Mouse (Mus musculus) skeletal muscle tissue, adult 2 months (tissue): ENCODE measurements around the gene Mgat3.

ENCODE experiments used
- DNase-seq: peaks from one replicate; pipeline ENCODE4 v3.0.0-alpha.2; 2012; ENCODE audit warnings: low read depth, low spot score

Mgat3 gene

GRCm38 (mm10) chr15:80175756-80176155 is 2.2 kb downstream of the Mgat3 start:
- no peak for DNase-seq

DNA sequence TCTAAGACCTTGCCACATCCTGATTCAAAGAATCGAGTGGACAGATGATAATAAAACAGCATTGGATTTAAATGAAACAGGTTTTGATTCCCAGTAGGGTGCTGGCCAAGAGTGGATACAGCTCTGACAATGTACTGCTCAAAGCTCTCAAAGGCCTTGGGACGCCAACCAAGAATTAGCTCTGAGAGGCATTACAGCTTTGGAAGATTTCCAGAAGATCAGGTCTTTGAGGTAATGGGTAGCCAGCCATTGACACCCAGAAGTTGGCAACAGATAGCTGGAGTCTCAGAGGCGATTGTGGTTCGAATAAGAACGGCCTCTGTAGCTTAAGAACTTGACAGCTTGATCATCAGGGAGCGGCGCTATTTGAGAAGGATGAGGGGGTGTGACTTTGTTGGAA is 8.0 kb downstream of the Mgat3 start:
- no peak for DNase-seq

DNA sequence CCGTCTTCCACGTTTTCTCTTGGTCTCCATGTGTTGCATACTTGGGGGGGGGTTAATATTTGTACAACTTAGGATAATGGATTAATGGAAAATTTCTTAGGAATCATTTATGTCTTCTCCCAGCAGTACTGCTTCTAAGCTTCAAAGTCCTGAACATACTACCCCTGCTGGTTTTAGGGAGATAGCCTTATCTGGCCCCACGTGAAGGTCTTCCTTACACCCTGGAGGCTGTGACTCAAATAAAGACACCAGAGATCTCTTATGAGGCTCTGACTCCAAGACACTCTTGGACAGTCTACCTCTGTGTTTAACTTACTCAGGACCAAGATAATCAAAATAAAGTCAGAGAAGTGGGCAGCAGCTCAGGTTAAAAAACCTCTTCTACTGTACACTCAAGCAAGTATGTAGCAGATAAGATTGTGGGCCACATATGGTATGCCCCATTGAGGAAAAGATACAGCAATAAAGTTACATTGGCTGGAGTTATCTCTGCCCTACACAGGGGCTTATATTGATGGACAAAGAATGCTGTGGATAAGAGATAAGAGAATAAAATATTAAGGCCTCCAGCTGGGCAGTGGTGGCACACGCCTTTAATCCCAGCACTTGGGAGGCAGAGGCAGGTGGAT is 8.7 kb downstream of the Mgat3 start:
- DNase-seq, result no peak

DNA sequence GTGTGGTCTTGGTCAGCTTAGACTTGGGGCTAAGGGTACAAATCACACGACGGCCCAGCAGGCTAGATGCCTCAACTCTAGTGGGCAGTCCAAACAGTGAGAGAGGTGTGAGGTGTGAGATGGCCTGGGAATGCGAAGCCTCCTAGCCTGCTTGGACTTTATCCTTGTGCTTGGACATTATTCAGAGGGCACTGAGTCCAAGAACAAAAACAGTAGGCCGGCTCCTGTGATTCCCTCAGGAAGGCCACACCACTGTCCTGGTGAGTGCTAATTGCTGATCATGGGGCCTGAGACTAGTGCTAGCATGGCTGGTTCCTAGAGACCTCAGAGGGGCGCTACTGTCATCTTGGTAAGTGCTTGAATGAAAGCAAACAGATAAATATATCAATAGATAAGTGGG is 15.4 kb downstream of the Mgat3 start:
- DNase-seq, result no peak

DNA sequence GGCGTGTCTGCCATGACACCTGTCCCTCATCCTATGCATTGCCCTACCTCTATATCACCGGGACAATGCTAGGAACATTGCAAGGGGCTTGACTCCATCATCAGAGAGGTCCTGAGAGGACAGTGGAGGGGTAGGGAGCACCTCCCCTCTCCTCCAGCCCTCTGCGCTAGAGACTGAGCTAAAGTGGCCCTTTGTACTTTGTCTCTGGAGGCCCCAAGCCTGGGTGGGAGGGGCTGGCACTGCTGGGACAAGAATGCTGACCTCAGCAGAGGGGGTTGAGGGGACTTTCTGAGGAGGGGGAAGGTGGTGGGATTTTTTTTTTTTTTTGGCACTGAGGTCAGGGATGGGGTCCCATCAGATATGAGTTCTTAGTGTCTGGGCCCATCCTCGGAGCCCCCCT is 16.6 kb downstream of the Mgat3 start:
- DNase-seq, result no peak

- DNase-seq, result no peak
Observed at GRCm38 (mm10) chr15:80191585-80192245, 18.2 kb downstream of the Mgat3 start.

DNA sequence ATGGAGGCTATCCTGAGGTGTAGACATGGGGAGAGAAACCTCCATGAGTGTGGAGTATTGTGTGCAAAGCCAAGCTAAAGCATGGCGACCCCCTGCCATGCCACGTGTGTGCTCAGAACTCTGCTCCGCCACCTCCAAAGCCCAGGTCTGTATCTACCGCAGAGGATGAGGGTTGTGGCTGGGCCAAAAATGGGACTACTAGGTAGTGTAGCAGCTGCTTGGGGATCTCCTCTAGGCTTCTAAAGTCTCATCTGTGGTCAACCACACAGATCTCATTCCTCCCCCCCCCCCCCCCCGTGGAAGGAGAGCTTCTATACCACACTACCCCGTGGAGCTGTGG is 18.7 kb downstream of the Mgat3 start:
- DNase-seq, result no peak

DNA sequence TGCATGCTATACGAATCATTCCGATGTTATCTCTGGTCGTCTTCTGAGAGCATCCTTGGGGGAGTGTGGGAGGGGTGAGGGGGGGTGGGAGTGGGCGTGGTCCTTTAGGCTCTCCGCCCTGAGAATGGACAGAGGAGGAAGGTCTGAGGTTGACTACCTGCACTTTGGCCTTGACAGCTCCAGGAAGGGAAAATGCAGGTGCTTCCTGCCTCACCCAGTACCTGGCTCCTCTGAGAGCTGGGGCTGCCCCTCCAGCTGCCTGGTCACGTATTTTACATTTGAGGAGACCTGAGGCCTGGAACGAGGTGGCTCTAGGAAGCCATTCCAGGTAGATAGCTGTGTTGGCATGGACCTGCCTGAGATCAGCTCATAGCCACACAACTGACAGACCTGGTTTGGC is 19.3 kb downstream of the Mgat3 start:
- no peak for DNase-seq

- DNase-seq, result no peak
Observed at GRCm38 (mm10) chr15:80199556-80199955, 26.0 kb downstream of the Mgat3 start.

DNA sequence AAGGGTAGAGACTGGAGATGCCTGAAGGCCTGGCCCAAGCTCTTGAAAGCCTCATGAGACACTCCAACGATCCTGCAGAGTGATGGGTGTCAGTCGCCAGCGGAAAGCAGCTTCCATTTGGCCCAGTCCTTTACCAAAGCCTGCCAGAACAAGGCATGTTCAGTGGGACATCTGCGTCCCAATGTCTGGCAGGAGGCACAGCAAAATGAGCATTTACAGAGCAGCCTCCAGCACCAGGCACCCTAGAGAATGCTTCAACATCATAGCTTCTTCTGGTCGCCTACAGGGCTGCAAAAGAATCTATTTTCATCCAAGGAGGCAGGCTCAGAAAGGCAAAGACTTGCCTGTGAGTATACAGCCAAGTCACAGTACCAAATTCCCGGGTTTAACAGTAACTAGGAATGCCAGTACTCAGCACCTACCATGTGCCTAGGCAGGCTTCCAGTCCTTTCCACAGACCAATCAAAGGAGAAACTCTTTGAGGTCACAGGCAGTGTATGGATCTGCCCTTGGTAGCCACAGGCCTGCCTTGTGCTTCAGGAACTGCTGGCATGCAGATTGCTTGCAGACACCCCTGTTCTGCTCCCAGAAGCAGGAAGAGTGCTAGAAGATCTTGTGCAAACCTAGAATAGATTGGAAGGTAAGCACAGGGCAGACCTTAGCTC is 28.7 kb downstream of the Mgat3 start:
- DNase-seq, result no peak

GRCm38 (mm10) chr15:80203406-80203805 is 29.9 kb downstream of the Mgat3 start:
- no peak for DNase-seq

DNA sequence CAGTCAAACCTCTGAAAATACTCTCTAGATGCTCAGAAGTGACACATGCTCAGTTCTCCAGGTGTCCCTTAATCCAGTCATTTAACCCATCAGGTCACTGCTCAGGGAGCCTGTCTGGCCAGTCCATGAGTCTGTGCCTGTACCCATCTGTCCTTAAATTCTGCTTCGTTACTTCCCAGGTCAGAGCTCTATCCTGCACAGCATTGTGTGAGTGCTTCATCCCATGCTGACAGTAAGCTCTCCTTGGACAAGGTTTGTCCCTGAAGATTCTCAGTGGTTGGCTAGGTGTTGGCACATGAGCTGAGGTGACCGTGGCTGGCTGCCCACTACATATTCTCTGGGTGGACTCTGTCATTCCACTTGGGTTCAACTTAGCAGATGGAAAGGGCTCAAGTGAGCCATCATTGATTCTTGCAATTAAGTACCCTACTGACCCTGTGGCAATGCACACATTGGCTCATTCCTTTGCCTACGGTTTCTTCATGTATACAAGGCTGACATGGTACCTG is 32.6 kb downstream of the Mgat3 start:
- DNase-seq, result no peak

DNA sequence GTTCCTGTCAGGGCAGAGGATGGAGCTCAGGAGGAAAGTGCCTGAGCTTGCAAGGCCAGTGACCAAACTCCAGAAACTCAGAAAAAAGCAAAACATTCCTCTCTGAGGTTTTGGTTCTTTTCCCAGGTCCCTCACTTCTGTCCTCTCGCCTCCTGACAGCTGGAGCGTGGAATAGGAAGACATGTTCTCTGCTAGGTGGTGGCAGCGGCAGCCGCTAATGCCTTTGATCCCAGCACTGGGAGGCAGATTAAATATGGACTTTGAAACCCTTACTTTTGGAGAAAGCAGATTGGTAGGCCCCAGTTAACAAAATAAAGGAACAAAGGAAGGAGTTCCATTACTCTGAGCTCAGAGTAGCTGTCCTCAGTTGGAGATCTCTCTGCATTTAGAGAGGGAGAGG is 34.9 kb downstream of the Mgat3 start:
- no peak for DNase-seq

GRCm38 (mm10) chr15:80213688-80214087 is 40.2 kb downstream of the Mgat3 start:
- no peak for DNase-seq

DNA sequence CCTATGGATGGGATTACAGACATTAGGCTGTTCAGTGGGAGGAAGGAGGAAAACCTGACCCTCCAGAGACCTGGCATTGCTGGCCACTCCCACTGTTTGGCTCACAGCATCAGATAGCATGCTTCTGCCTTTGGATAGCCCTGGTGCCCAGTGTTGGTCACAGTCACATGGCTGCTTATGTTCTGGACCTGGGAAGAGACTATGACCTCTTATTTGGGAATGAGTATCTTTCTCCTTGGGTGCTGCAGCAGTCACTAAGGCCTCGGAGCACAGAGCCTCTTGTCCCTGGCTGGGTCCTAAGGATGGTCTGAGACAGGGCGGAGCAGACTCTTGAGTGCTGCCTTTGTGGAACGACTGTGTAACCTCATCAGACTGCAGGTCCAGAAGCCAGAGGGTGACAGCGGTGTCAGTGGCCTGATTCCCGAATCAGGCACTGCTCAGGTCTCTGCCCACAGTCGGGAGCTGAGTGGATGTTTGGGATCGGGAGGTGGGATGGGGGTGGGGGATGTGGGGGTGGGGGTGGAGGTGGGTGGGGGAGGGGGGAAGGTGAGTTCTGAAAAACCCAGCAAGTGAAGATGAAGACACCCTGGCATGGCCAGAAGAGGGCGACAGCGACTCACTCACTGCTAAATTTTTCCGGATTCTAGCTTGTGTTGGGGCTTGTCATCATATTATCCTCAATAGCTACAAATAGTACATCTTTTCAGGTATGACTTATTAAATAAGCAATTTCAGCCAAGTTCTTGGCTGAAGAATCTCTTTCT is 42.4 kb downstream of the Mgat3 start:
- no peak for DNase-seq

DNA sequence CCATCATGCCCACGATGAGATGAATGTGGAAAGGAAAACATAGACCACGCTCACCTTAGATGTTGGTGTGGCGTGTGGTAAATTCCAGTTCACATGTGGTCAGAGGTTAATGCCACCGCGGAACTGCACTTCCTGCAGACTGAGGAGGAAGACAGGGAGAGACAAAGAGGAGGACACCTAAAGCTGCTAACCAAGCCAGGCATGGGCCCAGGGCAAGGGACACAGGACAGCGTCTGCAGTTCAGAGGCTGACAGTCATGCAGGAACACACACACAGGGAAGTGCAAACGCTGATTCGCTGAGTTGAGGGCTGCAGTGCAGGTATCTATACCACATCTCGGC is 42.9 kb downstream of the Mgat3 start:
- no peak for DNase-seq

DNA sequence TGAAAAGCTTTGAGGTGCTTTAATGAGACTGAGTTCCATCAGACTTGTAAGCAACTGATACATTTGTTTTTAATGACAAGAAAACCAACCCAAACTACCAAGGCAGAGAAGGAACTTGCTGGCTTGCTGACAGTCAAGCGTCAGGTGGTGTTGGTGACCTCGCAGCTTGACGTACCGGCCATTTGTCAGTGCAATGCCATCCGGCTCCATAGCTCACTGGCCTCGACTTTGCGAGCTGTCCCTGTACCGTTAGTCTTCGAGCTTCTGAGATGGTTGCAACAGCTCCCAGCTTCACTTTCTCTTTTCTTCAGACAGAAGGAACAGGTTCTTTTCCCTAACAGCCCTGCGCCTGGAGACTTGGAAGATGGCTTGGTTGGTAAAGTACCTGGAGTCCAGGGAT is 44.0 kb downstream of the Mgat3 start:
- DNase-seq, result no peak

GRCm38 (mm10) chr15:80219211-80219610 is 45.7 kb downstream of the Mgat3 start:
- DNase-seq, result peak; percentile 20

DNA sequence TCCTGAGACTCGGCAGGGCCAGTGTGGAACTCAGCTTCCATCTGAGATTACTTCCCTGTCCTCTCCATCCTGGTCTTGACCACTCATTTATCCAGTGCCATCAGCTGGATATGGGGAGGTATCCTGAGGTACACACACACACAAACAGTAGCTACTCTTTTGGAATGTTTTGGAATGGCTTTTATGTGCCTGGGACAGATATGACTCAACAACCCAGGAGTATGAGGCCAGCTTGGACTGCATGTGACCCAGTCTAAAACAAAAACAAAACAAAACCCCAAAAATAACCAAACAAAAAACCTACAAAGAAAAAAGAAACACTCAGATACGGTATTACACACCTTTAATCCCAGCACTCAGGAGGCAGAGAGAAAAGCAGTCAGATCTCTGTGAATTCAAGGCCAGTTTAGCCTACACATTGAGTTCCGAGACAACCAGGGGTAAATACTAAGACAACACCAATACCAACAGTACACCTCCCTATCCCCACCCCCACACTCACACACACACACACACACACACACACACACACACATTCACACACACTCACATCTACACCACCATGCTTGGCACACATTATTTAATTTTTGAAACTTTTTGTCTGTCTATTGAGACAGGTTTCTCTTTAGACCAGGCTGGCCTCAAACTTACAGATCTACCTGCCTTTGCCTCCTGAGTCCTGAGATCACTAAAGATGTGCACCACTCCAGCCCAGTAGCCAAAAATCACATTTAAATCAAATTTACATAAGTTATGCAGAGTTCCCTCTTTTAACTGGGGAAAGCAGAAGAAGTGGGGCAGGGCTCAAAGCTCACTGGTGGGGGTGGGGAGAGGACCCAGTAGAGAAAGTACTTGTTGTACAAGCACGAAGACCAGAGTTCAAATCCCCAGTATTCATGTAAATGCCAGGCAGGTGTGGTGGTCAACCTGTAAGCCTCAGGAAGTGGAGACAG is 46.5 kb downstream of the Mgat3 start:
- DNase-seq, result no peak

DNA sequence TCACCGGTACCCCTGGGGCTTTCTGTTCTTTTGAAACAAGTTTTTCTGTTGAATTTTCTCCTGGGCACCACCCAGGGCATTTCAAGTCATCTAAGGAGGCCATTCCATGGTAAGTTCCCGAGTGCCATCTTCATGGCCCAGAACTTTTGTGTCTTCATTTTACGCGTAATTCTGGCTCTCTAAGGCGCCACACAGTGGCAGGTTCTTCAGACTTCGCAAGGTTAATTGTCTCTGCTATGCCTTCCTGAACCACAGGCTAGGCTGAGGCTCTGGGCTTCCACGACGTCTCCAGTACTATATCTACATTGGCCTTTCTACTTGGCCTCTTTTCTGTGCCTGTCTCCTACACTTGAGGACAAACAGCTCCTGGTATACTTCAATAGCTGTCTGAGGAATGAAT is 47.5 kb downstream of the Mgat3 start:
- DNase-seq, result no peak

- DNase-seq, result no peak
Observed at GRCm38 (mm10) chr15:80223751-80224150, 50.2 kb downstream of the Mgat3 start.
